Comparison of ENCODE assay signal across 9 mouse cellular contexts in the genomic region with DNA sequence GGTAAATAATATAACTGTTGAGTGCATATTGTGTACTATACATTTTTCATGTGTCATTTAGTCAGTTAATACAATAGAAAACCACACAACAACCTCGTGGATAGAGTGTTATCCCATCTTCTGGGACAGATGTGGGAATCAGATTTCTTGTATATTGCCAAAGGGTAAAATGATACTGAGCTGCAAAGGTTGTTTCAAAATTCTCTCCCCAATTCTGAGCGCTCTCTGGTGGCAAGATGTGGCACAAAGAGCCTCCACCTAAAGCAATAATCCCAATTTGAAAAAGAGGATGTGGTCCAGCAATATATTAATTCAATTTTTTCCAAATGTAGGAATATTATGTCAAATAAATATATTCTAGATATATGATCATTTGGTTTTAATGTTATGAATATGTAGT. TPM values are rescaled to one million over a fixed set of nuclear protein-coding genes. Genes with fewer than 3 reads are reported as not detected.
DNase-seq lines count a peak whose midpoint lies in the region; TF ChIP-seq lines count a peak whose summit lies in the region.
"Had no signal": no experiment of that assay in that cellular context is flagged by ENCODE, and none has a peak within 500 bp of the region (broad histone marks: within the 10 kb centered on the region; RNA-seq: fewer than 3 reads in every experiment).

No protein-coding gene starts in this region.

- DNase-seq in adrenal gland, postnatal 36 days, result peak; percentile 10 to 40
- DNase-seq in adrenal gland, postnatal 4 days (ENCODE audit: low spot score in 2 of 2), result no peak
- peak; percentile 13 for DNase-seq in kidney, postnatal 10 days
- no peak for DNase-seq in kidney, adult 11 months
- DNase-seq in 3T3-L1 (ENCODE audit: low read depth, low spot score), result peak; percentile 88
- peak; percentile 22 for DNase-seq in brain, embryonic 14.5 days (ENCODE audit: low read depth)
- no peak for DNase-seq in spleen, adult 18-20 months
- DNase-seq in urinary bladder, postnatal 36 days (ENCODE audit: low spot score in 2 of 2), result no peak
- DNase-seq: cerebellum, adult 9-10 months had no signal

- TF ChIP-seq CTCF in brain, embryonic 14.5 days (IDR thresholded peaks at IDR 0.05; ENCODE audit: borderline replicate concordance, extremely low read depth, insufficient read depth, insufficient read length), result peak; percentile 48; the same call in 1 of the 2 replicates

- no peak for TF ChIP-seq POLR2A in brain, embryonic 14.5 days (IDR thresholded peaks at IDR 0.05; ENCODE audit: borderline replicate concordance, extremely low read depth, insufficient read depth, insufficient read length, poor library complexity, severe bottlenecking)

RNA-seq across cellular contexts. Expression of a gene that starts 5.7 kb away (rescaled TPM):
- total RNA-seq in adrenal gland, postnatal 36 days (2021), result 1 to 10 TPM; 1.3 to 4.7 TPM
- 1 to 10 TPM; 4.5 to 4.8 TPM for total RNA-seq in adrenal gland, postnatal 4 days (2021)
- polyA plus RNA-seq in brain, embryonic 14.5 days (2012; rRNA removed), result 15.9 and 17.5 TPM in 2 replicates

Comparison
In these comparisons a context has a peak if more than half of its experiments do, and no peak if none do; other contexts are left out.
1. DNase-seq: peak in adrenal gland, postnatal 36 days (2 of 2), kidney, postnatal 10 days (single experiment), 3T3-L1 (single experiment) and brain, embryonic 14.5 days (single experiment); none in adrenal gland, postnatal 4 days (0 of 2), kidney, adult 11 months (single experiment), spleen, adult 18-20 months (0 of 2) and urinary bladder, postnatal 36 days (0 of 2).